Mouse (Mus musculus) limb, embryonic 13.5 days (tissue): ENCODE results near the gene Sh3d19. TPM values are rescaled to one million over a fixed set of nuclear protein-coding genes. Genes with fewer than 3 reads are reported as not detected.
A peak's percentile ranks its signal among the peaks of the same experiment; 100 is the strongest.
"Not testable (repeated sequence)": the region's sequence is repeated elsewhere in the genome, so short reads cannot be mapped to it uniquely, and the experiment has no call there.

Experiments
- ATAC-seq: fragments of 200-750 bp; cut with Nextera tagmentation; 2 replicates; pipeline ENCODE4 v1.8.0; 2017; ENCODE audit warnings: low read depth, moderate number of reproducible peaks, moderate TSS enrichment; ENCODE audit not compliant: low FRiP score
- H3K27ac ChIP-seq: fragments of 300-500 bp; sonication (generic); 2 replicates; pipeline ENCODE4 v1.5.1; 2015; ENCODE audit warnings: inconsistent platforms, mild to moderate bottlenecking, moderate library complexity
- H3K27me3 ChIP-seq: fragments of 300-500 bp; sonication (generic); 2 replicates; pipeline ENCODE4 v1.6.1; 2015; ENCODE audit warnings: mild to moderate bottlenecking, inconsistent platforms
- H3K36me3 ChIP-seq: fragments of 300-500 bp; sonication (generic); 2 replicates; pipeline ENCODE4 v1.6.1; 2015; ENCODE audit warnings: inconsistent platforms, mild to moderate bottlenecking, moderate library complexity
- H3K4me1 ChIP-seq: fragments of 300-500 bp; sonication (generic); 2 replicates; pipeline ENCODE4 v1.6.1; 2015; ENCODE audit warnings: inconsistent platforms
- H3K4me2 ChIP-seq: fragments of 300-500 bp; sonication (generic); replicated peaks from 2 replicates; pipeline ENCODE4 v1.6.1; 2015; ENCODE audit warnings: inconsistent platforms, mild to moderate bottlenecking, moderate library complexity
- H3K4me3 ChIP-seq: fragments of 300-500 bp; sonication (generic); 2 replicates; pipeline ENCODE4 v1.5.1; 2015; ENCODE audit warnings: moderate library complexity, mild to moderate bottlenecking, inconsistent platforms
- H3K9ac ChIP-seq: fragments of 300-500 bp; sonication (generic); 2 replicates; pipeline ENCODE4 v1.6.1; 2015; ENCODE audit warnings: mild to moderate bottlenecking, inconsistent platforms
- H3K9me3 ChIP-seq: fragments of 300-500 bp; sonication (generic); 2 replicates; pipeline ENCODE4 v1.6.1; 2016; ENCODE audit warnings: inconsistent platforms
- WGBS: fragments of 180-500 bp; shearing (Covaris S2); methylation state at CpG from one replicate; pipeline ENCODE4 v1.1.7; 2015; 5-methylcytosine and 5-hydroxymethylcytosine counted together
- polyA plus RNA-seq: library from polyadenylated mRNA; unstranded; fragments of >200 nt; fragmentation: Nextera tagmentation; extraction: Ambion mirVana; gene quantifications from 2 replicates; pipeline ENCODE4 v1.2.1, GENCODE M21; 2015

Sh3d19 gene
- polyA plus RNA-seq, 1 experiment from 2014 or later = 18.6 TPM

DNA sequence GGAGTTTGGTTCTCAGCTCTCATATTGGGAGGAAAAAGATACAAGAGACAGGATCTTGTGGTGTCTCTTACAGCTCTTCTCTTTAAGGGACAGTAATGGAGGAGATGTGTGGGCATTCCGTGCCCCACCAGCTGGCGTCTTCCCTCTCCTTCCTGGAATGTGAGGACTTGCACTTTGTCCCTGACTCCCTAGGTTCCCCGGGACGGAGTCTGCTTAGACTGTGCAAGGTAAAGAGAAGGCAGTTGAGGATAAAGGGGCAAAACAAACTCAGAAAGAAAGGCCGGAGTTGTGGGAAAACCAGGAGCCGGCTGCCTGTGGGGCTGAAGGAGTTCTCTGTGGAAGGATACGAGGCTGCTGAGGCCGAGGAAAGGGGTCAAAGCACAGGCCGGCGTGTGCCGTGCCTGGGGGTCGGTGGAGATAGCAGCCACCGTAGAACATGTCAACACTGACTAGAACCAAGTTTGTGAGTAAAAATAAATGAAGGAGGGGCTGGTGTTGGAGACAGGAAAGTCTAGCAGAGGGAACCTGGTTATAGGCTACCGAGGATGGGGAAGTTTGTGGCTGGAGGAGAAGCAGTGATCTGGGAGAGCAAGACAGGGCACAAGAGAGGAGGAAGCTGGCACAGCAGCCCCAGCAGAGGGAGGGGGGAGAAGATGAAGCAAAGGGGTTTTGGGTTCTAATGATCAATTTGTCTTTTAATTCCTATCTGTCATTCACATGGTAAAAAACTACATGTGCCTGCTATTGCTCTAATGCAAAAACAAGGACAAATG, 105.8 kb downstream of the Sh3d19 start:
- Histone ChIP-seq H3K4me3 (no peak overlapping the region), H3K36me3 (no peaks in the 10 kb centered on the region; the same call in 1 of the 2 replicates), H3K4me1 (no peaks in the 10 kb centered on the region), H3K4me2 (no peak overlapping the region), H3K9ac (no peak overlapping the region), H3K27ac (no peak overlapping the region), H3K27me3 (no peaks in the 10 kb centered on the region), H3K9me3 (no peaks in the 10 kb centered on the region)
- ATAC-seq = no peak
- 87% methylated on average over 14 of the region's 14 CpGs for WGBS

DNA sequence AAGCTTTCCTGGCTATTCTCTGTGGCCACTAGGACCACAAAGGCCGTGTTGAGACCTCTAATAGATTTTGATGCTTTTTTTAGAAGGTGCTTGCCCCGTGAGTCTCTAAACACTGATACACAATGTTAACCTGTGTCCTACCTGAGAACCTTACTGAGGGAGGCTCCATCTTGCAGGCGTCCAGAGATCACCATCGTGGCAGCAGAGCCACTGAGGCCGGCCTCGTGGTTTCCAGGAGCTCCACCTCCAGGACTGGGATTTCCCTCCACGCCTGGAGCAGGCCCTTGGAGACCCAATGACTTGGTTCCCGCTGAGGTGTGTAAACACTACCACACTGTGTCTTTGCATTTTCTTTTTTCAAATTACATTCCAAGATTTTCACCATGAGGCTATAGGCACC, 112.1 kb downstream of the Sh3d19 start:
- 91% methylated on average over 8 of the region's 8 CpGs for WGBS
- H3K27me3 ChIP-seq = no peaks in the 10 kb centered on the region
- no peaks in the 10 kb centered on the region for H3K9me3 ChIP-seq
- H3K9ac ChIP-seq = no peak overlapping the region
- H3K36me3 ChIP-seq = peaks cover 28% of the 10 kb centered on the region
- ATAC-seq = no peak
- no peak overlapping the region for H3K4me3 ChIP-seq
- H3K4me1 ChIP-seq = no peaks in the 10 kb centered on the region
- H3K27ac ChIP-seq = no peak overlapping the region
- H3K4me2 ChIP-seq = no peak overlapping the region

- ATAC-seq = no peak
- no peak overlapping the region for H3K4me2 ChIP-seq
- H3K27me3 ChIP-seq = no peaks in the 10 kb centered on the region
- H3K36me3 ChIP-seq = peaks cover 36% of the 10 kb centered on the region
- H3K27ac ChIP-seq = no peak overlapping the region
- no peak overlapping the region for H3K9ac ChIP-seq
- H3K4me3 ChIP-seq = no peak overlapping the region
- 90% methylated on average over 19 of the region's 19 CpGs for WGBS
- no peaks in the 10 kb centered on the region for H3K4me1 ChIP-seq
- no peaks in the 10 kb centered on the region for H3K9me3 ChIP-seq
Measured at GRCm38 (mm10) chr3:86085001-86085400, 114.1 kb downstream of the Sh3d19 start.

DNA sequence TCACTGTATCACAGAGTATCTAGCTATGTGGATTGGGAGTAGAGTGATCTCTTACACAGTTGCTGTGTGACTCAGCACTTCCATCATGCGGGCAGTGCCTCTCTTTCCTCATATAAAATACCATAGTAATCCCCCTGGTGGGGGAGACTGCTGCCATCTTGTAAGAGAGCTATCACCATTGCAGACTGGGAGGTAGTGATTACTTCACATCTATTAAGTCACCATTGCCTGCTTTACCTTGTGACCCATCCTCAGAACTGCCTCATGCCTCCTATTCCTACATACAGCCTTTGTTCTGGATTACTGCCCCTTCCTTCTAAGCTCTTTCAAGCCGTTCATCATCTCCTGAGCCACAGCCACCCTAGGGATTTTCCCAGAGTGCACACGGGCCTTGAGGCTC, 117.0 kb downstream of the Sh3d19 start:
- no peak overlapping the region for H3K27ac ChIP-seq
- H3K9ac ChIP-seq = no peak overlapping the region
- peaks cover 16% of the 10 kb centered on the region for H3K4me1 ChIP-seq
- 73% methylated on average over 3 of the region's 3 CpGs for WGBS
- H3K4me3 ChIP-seq = no peak overlapping the region
- no peaks in the 10 kb centered on the region for H3K27me3 ChIP-seq
- H3K4me2 ChIP-seq = no peak overlapping the region
- no peak for ATAC-seq
- peaks cover 36% of the 10 kb centered on the region for H3K36me3 ChIP-seq
- no peaks in the 10 kb centered on the region for H3K9me3 ChIP-seq

- Histone ChIP-seq H3K27ac (peak overlapping the region; percentile 55; the same call in 1 of the 2 replicates), H3K4me1 (peaks cover 28% of the 10 kb centered on the region), H3K36me3 (peaks cover 8% of the 10 kb centered on the region; the same call in 1 of the 2 replicates), H3K9ac (no peak overlapping the region), H3K9me3 (no peaks in the 10 kb centered on the region), H3K4me3 (no peak overlapping the region), H3K27me3 (no peaks in the 10 kb centered on the region), H3K4me2 (no peak overlapping the region)
- no peak for ATAC-seq
- 22% methylated on average over 6 of the region's 6 CpGs for WGBS
Measured at GRCm38 (mm10) chr3:86093213-86093845, 122.4 kb downstream of the Sh3d19 start.

GRCm38 (mm10) chr3:86093907-86094306, 123.0 kb downstream of the Sh3d19 start:
- H3K4me2 ChIP-seq = no peak overlapping the region
- no peak overlapping the region for H3K9ac ChIP-seq
- peaks cover 5% of the 10 kb centered on the region; the same call in 1 of the 2 replicates for H3K36me3 ChIP-seq
- no peaks in the 10 kb centered on the region for H3K9me3 ChIP-seq
- no peaks in the 10 kb centered on the region for H3K27me3 ChIP-seq
- peaks cover 28% of the 10 kb centered on the region for H3K4me1 ChIP-seq
- H3K4me3 ChIP-seq = no peak overlapping the region
- 64% methylated on average over 5 of the region's 5 CpGs for WGBS
- H3K27ac ChIP-seq = 0 out of 2 replicates have a peak overlapping the region, but pooled peaks have one; percentile 22
- ATAC-seq = no peak

DNA sequence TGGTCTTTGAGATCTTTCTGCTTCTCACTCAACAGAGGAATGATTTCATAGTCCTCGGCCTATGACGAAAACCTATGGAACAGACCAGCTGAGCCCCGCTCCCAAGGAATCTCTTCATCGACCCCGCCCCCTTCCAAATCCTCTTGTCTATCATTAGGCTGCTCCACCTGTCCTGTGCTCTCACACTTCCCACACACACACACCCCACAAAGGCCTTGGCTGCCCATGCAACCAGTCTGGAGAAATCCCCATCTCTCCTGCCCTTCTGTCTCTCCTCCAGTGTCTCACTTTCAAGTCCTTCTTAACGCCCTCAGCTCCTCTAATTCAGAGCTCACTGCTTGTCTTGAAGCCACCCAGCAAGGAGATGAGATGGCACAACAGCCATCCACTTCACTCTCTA, 131.0 kb downstream of the Sh3d19 start:
- H3K4me3 ChIP-seq = no peak overlapping the region
- no peak overlapping the region for H3K4me2 ChIP-seq
- no peak overlapping the region for H3K27ac ChIP-seq
- ATAC-seq = no peak
- H3K9ac ChIP-seq = no peak overlapping the region
- H3K9me3 ChIP-seq = no peaks in the 10 kb centered on the region
- 73% methylated on average over 6 of the region's 6 CpGs for whole genome bisulfite sequencing
- H3K27me3 ChIP-seq = no peaks in the 10 kb centered on the region
- peaks cover 29% of the 10 kb centered on the region for H3K4me1 ChIP-seq
- 0 out of 2 replicates have a peak, but pooled peaks cover 8% of the 10 kb centered on the region for H3K36me3 ChIP-seq

- 0 out of 2 replicates have a peak, but pooled peaks cover 8% of the 10 kb centered on the region for H3K36me3 ChIP-seq
- no peak overlapping the region for H3K4me3 ChIP-seq
- no peaks in the 10 kb centered on the region for H3K9me3 ChIP-seq
- H3K27ac ChIP-seq = no peak overlapping the region
- ATAC-seq = no peak
- H3K4me1 ChIP-seq = peaks cover 29% of the 10 kb centered on the region
- no peaks in the 10 kb centered on the region for H3K27me3 ChIP-seq
- 71% methylated on average over 18 of the region's 18 CpGs for WGBS
- H3K4me2 ChIP-seq = no peak overlapping the region
- no peak overlapping the region for H3K9ac ChIP-seq
Measured at GRCm38 (mm10) chr3:86103449-86104291, 132.8 kb downstream of the Sh3d19 start.

- not testable (repeated sequence) for H3K9ac ChIP-seq, H3K36me3 ChIP-seq, ATAC-seq, H3K27ac ChIP-seq, H3K9me3 ChIP-seq, H3K4me2 ChIP-seq, H3K27me3 ChIP-seq, H3K4me3 ChIP-seq
- 87% methylated on average over 7 of the region's 7 CpGs for WGBS
- H3K4me1 ChIP-seq = peaks cover 33% of the 10 kb centered on the region
Measured at GRCm38 (mm10) chr3:86104433-86104832, 133.5 kb downstream of the Sh3d19 start.

DNA sequence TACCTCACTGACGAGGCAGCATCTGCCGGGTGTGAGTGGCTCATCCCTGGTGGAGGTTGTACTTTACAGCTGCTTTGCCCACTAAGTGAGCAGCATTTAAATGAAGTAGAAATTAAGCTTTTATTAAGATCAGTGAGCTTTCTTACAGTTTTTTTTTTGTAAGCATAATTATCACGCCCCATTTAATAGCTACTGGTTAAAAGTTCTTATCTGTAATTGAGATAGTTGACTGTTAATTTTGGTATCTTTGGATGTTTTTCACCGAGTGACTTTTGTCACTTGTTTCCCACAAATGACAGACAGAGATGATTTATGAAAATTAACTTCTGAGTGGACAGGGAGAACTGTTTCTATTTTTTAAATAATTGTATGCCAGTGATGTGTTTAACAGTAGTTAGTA, 134.0 kb downstream of the Sh3d19 start:
- H3K9me3 ChIP-seq = no peaks in the 10 kb centered on the region
- no peak overlapping the region for H3K27ac ChIP-seq
- 89% methylated on average over 4 of the region's 4 CpGs for WGBS
- H3K4me1 ChIP-seq = peaks cover 38% of the 10 kb centered on the region
- 0 out of 2 replicates have a peak, but pooled peaks cover 2% of the 10 kb centered on the region for H3K36me3 ChIP-seq
- H3K9ac ChIP-seq = no peak overlapping the region
- no peaks in the 10 kb centered on the region for H3K27me3 ChIP-seq
- no peak overlapping the region for H3K4me3 ChIP-seq
- ATAC-seq = no peak
- no peak overlapping the region for H3K4me2 ChIP-seq

DNA sequence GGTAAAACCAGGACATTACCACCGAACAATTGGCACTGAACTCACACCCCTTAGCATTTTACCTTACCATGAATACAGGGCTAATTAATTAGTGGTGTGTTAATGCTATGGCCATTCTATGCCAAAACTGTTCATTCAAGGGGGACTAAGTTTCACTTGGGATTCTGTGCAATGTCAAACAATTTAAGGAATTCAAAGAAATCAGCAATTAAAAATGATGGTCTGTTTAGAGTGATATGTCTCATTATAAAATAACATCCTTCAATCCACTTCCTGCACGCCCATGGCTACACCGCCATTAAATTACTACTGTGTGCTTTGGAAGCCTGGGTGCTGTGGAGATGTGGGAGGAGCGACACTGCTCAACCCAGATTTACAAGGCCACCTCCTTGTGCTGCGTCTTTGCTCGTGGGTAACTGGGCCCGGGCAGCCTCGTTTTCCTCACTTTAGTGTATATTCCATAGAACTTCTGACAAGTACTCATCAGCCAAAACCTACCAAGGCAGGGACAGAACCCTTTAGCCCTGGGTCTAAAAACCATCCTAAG, 135.2 kb downstream of the Sh3d19 start:
- Histone ChIP-seq H3K4me1 (peaks cover 38% of the 10 kb centered on the region), H3K4me3 (no peak overlapping the region), H3K36me3 (0 out of 2 replicates have a peak, but pooled peaks cover 2% of the 10 kb centered on the region), H3K9ac (no peak overlapping the region), H3K27me3 (no peaks in the 10 kb centered on the region), H3K27ac (no peak overlapping the region), H3K4me2 (no peak overlapping the region), H3K9me3 (no peaks in the 10 kb centered on the region)
- ATAC-seq = no peak
- WGBS = 75% methylated on average over 8 of the region's 8 CpGs
